Mouse (Mus musculus) heart, postnatal 4 days (tissue): Measurements from ENCODE around the gene Lcmt2. TPM values are rescaled to one million over a fixed set of nuclear protein-coding genes. Genes with fewer than 3 reads are reported as not detected.

Source experiments
- DNase-seq: peaks from one replicate; pipeline ENCODE4 v3.0.0; 2021
- total RNA-seq, 2 experiments: library from RNA; stranded (reverse); gene quantifications; 2 replicates each; pipeline ENCODE4 v1.2.3; 2021

The Lcmt2 gene
- total RNA-seq, 2 experiments from 2014 or later: 11.2 to 14.3 TPM

GRCm38 (mm10) chr2:121115418-121115817, 25.0 kb downstream of the Lcmt2 start:
- DNase-seq: no peak

- no peak for DNase-seq
Observed at GRCm38 (mm10) chr2:121109695-121110094, 30.8 kb downstream of the Lcmt2 start, which contains the start of gene Tgm7. TSS of gene Tgm7 (minus strand) at chr2:121109795.

GRCm38 (mm10) chr2:121105940-121106339, 34.5 kb downstream of the Lcmt2 start:
- no peak for DNase-seq

- peak; percentile 71 for DNase-seq
Observed at GRCm38 (mm10) chr2:121102051-121102450, 38.4 kb downstream of the Lcmt2 start.

- DNase-seq: no peak
Observed at GRCm38 (mm10) chr2:121089751-121090150, 50.7 kb downstream of the Lcmt2 start.

GRCm38 (mm10) chr2:121088507-121088906, 51.9 kb downstream of the Lcmt2 start:
- no peak for DNase-seq

GRCm38 (mm10) chr2:121085480-121086185, 54.8 kb downstream of the Lcmt2 start, which contains the start of gene Tgm5:
TSS of gene Tgm5 (minus strand) at chr2:121085841.
- no peak for DNase-seq

GRCm38 (mm10) chr2:121082626-121083025, 57.8 kb downstream of the Lcmt2 start:
- no peak for DNase-seq

Other genes starting within 250 kb of the Lcmt2 start
- gene Ubr1, start 169.9 kb downstream of the Lcmt2 start, total RNA-seq: 10 to 100 TPM; 27.4 to 27.5 TPM
- gene Tmem62, start 163.6 kb downstream of the Lcmt2 start, total RNA-seq: 1 to 10 TPM; 1.8 to 2.3 TPM
- gene Ccndbp1, start 132.2 kb downstream of the Lcmt2 start, total RNA-seq: 10 to 100 TPM; 26.1 to 29.3 TPM
- under 1 TPM; 0.48 to 0.61 TPM for gene Epb42, start 103.6 kb downstream of the Lcmt2 start, total RNA-seq
- gene Tgm5, start 54.8 kb downstream of the Lcmt2 start, total RNA-seq: not detected
- gene Tgm7, start 30.9 kb downstream of the Lcmt2 start, total RNA-seq: not detected
- gene Adal, start 225 bp downstream of the Lcmt2 start, total RNA-seq: 10 to 100 TPM; 11.8 to 12.3 TPM
- 10 to 100 TPM; 23.5 to 23.8 TPM for gene Tubgcp4, start 30.0 kb upstream of the Lcmt2 start, total RNA-seq
- gene Zscan29, start 30.5 kb upstream of the Lcmt2 start, total RNA-seq: 1 to 10 TPM; 7.6 to 8.3 TPM
- 10 to 100 TPM; 66.8 to 67.9 TPM for gene Trp53bp1, start 130.8 kb upstream of the Lcmt2 start, total RNA-seq
- gene Map1a, start 148.9 kb upstream of the Lcmt2 start, total RNA-seq: 10 to 100 TPM; 16.5 to 18.2 TPM
- gene Ppip5k1, start 214.7 kb upstream of the Lcmt2 start, total RNA-seq: 10 to 100 TPM; 22.4 to 22.8 TPM
- 1 to 10 TPM; 1.1 to 2.9 TPM for gene Ckmt1, start 217.1 kb upstream of the Lcmt2 start, total RNA-seq
- gene Strc, start 246.5 kb upstream of the Lcmt2 start, total RNA-seq: not detected